Mouse (Mus musculus): ENCODE data around the gene Uap1l1.
"Not testable (repeated sequence)": the region's sequence is repeated elsewhere in the genome, so short reads cannot be mapped to it uniquely, and the experiment has no call there.

Uap1l1 gene

GRCm38 (mm10) chr2:25365091-25365761 lies at the start of gene Uap1l1:
TSS of gene Uap1l1 (minus strand) at chr2:25365682.
- in situ Hi-C loops (cut with MboI, MseI) = loop anchor here (5.0 kb wide), 1 partner anchor 33 kb away; the partner anchor contains the start of gene Man1b1

DNA sequence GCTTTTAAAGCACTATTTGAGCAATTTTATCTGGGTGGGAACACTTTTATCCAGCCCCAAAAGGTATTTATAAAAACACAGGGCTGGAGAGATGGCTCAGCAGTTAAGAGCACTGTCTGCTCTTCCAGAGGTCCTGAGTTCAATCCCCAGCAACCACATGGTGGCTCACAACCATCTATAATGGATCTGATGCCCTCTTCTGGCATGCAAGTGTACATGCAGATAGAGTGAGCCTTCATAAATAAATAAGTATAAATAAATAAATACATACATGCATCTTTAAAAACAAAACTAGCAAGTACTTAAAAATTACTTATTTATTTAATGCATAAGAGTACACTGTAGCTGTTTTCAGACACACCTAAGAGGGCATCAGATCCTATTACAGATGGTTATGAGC lies 48.0 kb upstream of the Uap1l1 start:
- in situ Hi-C loops (cut with MboI, MseI) = not testable (repeated sequence)

- in situ Hi-C loops (cut with MboI, MseI) = no loop called here
Measured at GRCm38 (mm10) chr2:25408908-25409307, 43.4 kb upstream of the Uap1l1 start.

GRCm38 (mm10) chr2:25403994-25404393 lies 38.5 kb upstream of the Uap1l1 start:
- in situ Hi-C loops (cut with MboI, MseI) = no loop called here

GRCm38 (mm10) chr2:25402972-25403601 lies 37.6 kb upstream of the Uap1l1 start:
- in situ Hi-C loops (cut with MboI, MseI) = no loop called here

DNA sequence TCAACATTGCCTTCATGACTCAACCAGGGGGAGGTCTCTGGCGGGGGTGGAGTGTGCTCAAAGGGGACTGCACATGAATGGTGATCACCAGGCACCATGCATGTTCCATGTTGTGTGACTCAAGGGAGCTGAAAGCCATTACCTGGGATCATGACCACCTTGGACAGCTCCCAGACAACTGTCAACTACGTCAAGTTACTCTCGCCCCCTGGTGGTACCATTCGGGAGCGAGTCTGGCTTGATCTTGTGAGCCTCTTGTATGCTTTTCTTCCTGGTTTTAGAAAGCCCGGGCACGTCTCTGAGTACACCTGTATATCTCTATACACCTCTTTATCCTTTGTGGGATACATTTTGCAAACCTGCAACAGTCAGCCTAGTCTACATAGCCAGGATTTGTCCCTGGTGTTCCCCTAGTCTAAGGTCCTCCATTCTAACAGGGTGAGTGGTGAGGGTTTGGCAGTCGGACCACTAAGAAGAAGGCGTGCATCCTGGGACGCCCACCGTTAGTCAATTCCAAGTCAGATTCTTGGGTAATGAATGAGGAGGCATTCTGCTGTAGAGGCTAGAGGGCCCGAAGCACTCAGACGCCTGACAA lies 37.0 kb upstream of the Uap1l1 start:
- in situ Hi-C loops (cut with MboI, MseI) = no loop called here

DNA sequence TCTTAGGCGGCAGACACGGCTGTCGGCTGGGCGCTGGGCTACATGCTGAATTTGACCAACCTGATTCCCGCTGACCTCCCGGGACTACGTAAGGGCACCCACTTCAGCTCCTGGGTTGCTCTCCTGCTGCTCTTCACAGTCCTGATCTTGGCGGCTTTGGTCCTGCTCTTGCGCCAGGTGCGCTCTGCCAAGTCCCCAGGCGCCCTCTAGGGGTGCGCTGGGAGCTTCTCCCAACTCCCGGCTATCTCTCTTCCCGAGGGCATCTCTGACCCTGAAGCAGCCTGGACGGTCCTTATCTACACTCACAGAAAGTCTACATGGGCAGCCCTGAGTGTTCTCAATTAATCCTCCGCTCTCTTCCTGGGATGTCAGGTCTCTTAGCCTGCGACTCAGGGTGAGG lies 35.3 kb upstream of the Uap1l1 start:
- in situ Hi-C loops (cut with MboI, MseI) = no loop called here

DNA sequence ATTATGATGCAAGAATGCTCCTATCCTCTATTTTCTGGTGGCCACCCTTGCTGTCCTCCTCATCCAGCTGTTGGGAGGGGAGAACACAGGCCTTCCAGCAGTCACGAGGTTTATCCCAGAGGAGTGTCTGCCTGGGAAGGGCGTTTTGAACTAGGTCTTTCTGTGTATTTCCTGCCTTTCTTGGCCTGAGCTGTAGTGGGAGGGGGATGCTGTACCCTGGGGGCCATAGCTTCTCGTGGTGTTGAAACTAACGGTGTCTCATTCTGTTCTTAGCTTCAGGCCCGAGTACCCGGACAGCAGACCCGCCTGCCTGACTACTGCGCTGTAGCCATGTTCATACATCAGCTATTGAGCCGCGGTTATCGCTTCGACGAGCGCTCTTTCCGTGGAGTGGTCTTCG lies 34.8 kb upstream of the Uap1l1 start:
- in situ Hi-C loops (cut with MboI, MseI) = no loop called here

- in situ Hi-C loops (cut with MboI, MseI) = no loop called here
Measured at GRCm38 (mm10) chr2:25399051-25399450, 33.6 kb upstream of the Uap1l1 start, which contains the start of gene Npdc1. TSS of gene Npdc1 (plus strand) at chr2:25399351.

DNA sequence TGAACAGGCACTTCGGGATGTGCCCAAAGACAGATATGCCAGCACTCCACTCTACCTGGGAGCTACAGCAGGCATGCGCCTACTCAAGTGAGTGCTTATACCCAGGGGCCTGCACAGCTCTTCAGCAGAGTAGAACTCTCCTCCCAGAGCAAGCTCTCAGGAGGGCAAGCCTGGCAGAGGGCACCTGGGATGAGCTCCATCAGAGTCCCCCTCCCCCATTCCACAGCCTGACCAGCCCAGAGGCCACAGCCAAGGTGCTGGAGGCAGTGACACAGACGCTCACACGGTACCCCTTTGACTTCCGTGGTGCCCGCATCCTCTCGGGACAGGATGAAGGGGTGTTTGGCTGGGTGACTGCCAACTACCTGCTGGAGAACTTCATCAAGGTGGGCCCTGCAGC lies 32.6 kb upstream of the Uap1l1 start:
- in situ Hi-C loops (cut with MboI, MseI) = no loop called here

DNA sequence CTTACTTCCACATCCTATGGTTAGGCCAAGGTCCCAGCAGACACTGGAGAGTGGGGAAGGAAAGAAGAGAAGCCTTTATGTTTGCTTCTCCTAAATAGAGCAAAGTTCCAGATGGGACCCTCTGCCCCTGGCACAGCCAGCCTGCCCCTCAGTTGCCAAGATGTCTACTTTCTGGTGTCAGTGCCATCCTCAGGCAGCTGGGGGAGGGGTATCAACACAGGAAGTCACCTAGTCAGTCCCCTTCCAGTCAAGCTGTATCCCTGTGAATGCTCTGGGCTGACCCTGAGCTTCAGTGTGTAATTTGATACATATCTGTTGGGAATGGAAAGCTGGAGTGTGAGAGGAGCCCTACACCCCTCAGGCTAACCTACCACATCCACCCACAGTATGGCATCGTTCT lies 31.5 kb upstream of the Uap1l1 start:
- in situ Hi-C loops (cut with MboI, MseI) = no loop called here

GRCm38 (mm10) chr2:25396597-25396983 lies 31.1 kb upstream of the Uap1l1 start:
- in situ Hi-C loops (cut with MboI, MseI) = no loop called here

GRCm38 (mm10) chr2:25395721-25396596 lies 30.5 kb upstream of the Uap1l1 start, which contains the start of gene Entpd2:
TSS of gene Entpd2 (plus strand) at chr2:25395874.
- in situ Hi-C loops (cut with MboI, MseI) = no loop called here

DNA sequence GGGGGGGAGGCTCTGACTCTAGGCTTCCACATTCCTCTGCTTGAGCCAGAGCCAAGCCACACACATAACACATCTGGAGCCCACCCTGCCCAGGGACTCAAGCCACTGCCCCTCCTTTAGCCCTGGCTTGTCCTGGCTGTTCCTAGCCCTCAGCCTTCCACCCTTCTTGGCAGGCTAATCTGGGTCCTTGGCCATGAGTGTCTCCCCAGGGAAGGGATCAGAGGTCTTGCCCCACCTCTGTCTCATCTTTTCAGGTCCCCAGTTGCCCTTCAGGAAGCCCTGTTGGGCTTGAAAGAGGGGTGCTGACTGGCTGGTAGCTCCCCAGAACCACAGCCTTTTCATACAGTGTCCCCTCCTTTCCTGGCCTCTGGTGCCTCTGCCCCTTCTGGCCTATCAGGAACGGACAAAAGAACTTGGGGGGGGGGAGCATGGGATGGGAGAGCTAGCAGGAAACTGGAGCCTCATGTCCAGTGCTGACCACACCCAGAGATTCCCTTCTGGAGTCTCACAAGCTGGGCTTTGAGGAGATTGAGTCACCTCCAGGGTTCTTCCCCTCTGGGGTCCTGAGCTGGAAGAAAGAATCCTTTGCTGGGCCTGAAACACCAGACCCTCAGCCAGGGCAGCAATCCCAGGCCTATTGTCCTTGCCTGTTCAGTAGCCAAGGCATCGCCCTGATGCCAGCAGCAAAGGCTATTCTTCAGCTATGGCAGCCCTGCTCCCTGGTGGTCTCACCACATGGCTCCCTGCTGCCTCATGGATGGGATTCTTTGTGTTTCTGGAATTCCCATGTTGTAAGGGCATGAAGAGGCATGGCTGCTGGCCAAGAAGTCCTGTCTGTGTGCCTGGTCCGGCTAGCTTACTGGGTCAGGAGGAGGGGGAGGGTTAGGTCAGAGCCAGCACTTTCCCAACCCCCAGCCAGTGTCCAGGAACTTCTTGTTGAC lies 29.1 kb upstream of the Uap1l1 start:
- in situ Hi-C loops (cut with MboI, MseI) = no loop called here

GRCm38 (mm10) chr2:25391266-25391665 lies 25.8 kb upstream of the Uap1l1 start:
- in situ Hi-C loops (cut with MboI, MseI) = no loop called here

- in situ Hi-C loops (cut with MboI, MseI) = no loop called here
Measured at GRCm38 (mm10) chr2:25384492-25384891, 19.0 kb upstream of the Uap1l1 start.

GRCm38 (mm10) chr2:25376589-25376988 lies 11.1 kb upstream of the Uap1l1 start:
- in situ Hi-C loops (cut with MboI, MseI) = no loop called here

- in situ Hi-C loops (cut with MboI, MseI) = no loop called here
Measured at GRCm38 (mm10) chr2:25373431-25373830, 7.9 kb upstream of the Uap1l1 start.

DNA sequence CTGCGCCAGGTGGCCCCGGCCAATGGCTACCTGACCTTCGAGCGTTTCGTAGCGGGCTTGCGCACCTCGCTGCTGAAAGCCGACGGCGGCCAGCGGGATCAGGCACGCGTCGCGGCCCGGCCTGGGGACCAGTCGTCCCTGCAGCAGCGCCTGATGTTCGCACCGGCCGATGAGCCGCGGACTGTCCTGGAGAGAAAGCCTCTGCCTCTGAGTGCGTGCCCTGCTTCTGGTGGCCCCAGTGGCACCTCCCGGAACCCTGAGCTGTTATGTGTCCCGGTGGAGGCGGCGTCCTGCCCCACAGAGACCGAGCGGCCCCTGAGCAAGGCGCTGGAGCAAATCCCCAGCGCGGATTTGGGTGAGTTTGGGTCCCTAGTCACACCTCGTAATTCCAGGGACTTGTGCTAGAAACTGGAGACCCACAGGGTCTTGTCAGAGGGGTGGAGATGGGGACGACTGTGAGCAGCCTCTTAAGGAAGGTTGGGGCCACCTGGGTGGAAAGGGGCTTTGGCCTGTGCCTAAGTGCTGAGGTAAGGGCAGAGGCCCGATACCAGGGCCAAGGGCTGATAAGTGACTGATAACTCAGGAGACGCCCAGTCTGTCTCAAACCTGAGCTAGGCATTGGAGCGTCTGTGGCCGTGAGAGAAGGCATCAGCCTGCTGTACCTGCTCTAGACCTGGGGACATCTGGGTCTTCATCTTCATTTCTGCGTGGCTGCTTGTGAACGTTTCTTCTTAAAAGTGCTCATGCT lies 7.3 kb upstream of the Uap1l1 start:
- in situ Hi-C loops (cut with MboI, MseI) = no loop called here

Data from T-helper 2 cell (primary cell).